Mouse (Mus musculus) myocyte (in vitro differentiated cells): ENCODE measurements around the gene Arhgap10. TPM values are rescaled to one million over a fixed set of nuclear protein-coding genes. Genes with fewer than 3 reads are reported as not detected.

ENCODE experiments used
- H3K27me3 ChIP-seq: one replicate; pipeline ENCODE4 v1.6.1; 2011; ENCODE audit not compliant: control insufficient read depth, insufficient read depth, insufficient read length
- H3K36me3 ChIP-seq: one replicate; pipeline ENCODE4 v1.6.1; 2011; ENCODE audit not compliant: control insufficient read depth, insufficient read depth
- H3K4me2 ChIP-seq: one replicate; pipeline ENCODE4 v1.6.1; 2011; ENCODE audit warnings: low read depth, control low read depth
- H3K4me3 ChIP-seq: one replicate; pipeline ENCODE4 v1.5.1; 2011; ENCODE audit warnings: mild to moderate bottlenecking, control low read depth, moderate library complexity
- H3K79me2 ChIP-seq: one replicate; pipeline ENCODE4 v1.6.1; 2011; ENCODE audit not compliant: control insufficient read depth, insufficient read depth
- H3ac ChIP-seq: one replicate; pipeline ENCODE4 v1.6.1; 2011; ENCODE audit not compliant: control insufficient read depth, insufficient read length
- CEBPB ChIP-seq: IDR thresholded peaks from 2 replicates; pipeline ENCODE4 v1.6.1; 2011; ENCODE audit warnings: mild to moderate bottlenecking, moderate library complexity; ENCODE audit not compliant: poor library complexity, insufficient read depth, severe bottlenecking
- E2F4 ChIP-seq: IDR thresholded peaks from one replicate; pipeline ENCODE4 v1.6.1; 2011; ENCODE audit warnings: mild to moderate bottlenecking, control low read depth, moderate library complexity; ENCODE audit not compliant: insufficient read depth
- MAX ChIP-seq: IDR thresholded peaks from one replicate; pipeline ENCODE4 v1.6.1; 2011; ENCODE audit warnings: low read depth, mild to moderate bottlenecking, control low read depth
- MYOD1 ChIP-seq, 3 experiments: IDR thresholded peaks; one replicate each; pipeline ENCODE4 v1.6.1; 2011; ENCODE audit warnings: control low read depth in 2 of 3, low read depth in 2 of 3, mild to moderate bottlenecking in 2 of 3, moderate library complexity in 1 of 3; ENCODE audit not compliant: insufficient read length in 2 of 3, control insufficient read depth in 1 of 3
- MYOG ChIP-seq, 3 experiments: IDR thresholded peaks; one replicate each; pipeline ENCODE4 v1.6.1; 2011; ENCODE audit warnings: control low read depth in 2 of 3, low read depth in 2 of 3, mild to moderate bottlenecking in 2 of 3; ENCODE audit not compliant: insufficient read length in 2 of 3, control insufficient read depth in 1 of 3, insufficient read depth in 1 of 3
- POLR2A ChIP-seq: IDR thresholded peaks from one replicate; pipeline ENCODE4 v1.6.1; 2011; ENCODE audit warnings: low read depth, mild to moderate bottlenecking, control low read depth, moderate library complexity; ENCODE audit not compliant: insufficient read length
- POLR2AphosphoS2 ChIP-seq: IDR thresholded peaks from one replicate; pipeline ENCODE4 v1.6.1; 2011; ENCODE audit warnings: low read depth, control low read depth; ENCODE audit not compliant: insufficient read length
- REST ChIP-seq: IDR thresholded peaks from one replicate; pipeline ENCODE4 v1.6.1; 2011; ENCODE audit warnings: mild to moderate bottlenecking, control low read depth, moderate library complexity; ENCODE audit not compliant: insufficient read depth, insufficient read length
- SRF ChIP-seq: IDR thresholded peaks from one replicate; pipeline ENCODE4 v1.6.1; 2011; ENCODE audit warnings: low read depth; ENCODE audit not compliant: control insufficient read depth, insufficient read length
- TCF12 ChIP-seq: IDR thresholded peaks from one replicate; pipeline ENCODE4 v1.6.1; 2011; ENCODE audit warnings: mild to moderate bottlenecking, control low read depth; ENCODE audit not compliant: poor library complexity, insufficient read depth, severe bottlenecking
- TCF3 ChIP-seq: IDR thresholded peaks from one replicate; pipeline ENCODE4 v1.6.1; 2011; ENCODE audit warnings: low read depth, control low read depth; ENCODE audit not compliant: insufficient read length
- USF1 ChIP-seq: IDR thresholded peaks from one replicate; pipeline ENCODE4 v1.6.1; 2011; ENCODE audit warnings: low read depth, mild to moderate bottlenecking, control low read depth, moderate library complexity
- polyA plus RNA-seq: library from polyadenylated mRNA; unstranded; fragments of >200 nt; fragmentation: generic; extraction: Trizol; gene quantifications from one replicate; pipeline ENCODE4 v1.2.1, GENCODE M21; 2012; ENCODE audit warnings: missing spikeins

Gene Arhgap10
- polyA plus RNA-seq, 1 experiment, result 18.1 TPM

DNA sequence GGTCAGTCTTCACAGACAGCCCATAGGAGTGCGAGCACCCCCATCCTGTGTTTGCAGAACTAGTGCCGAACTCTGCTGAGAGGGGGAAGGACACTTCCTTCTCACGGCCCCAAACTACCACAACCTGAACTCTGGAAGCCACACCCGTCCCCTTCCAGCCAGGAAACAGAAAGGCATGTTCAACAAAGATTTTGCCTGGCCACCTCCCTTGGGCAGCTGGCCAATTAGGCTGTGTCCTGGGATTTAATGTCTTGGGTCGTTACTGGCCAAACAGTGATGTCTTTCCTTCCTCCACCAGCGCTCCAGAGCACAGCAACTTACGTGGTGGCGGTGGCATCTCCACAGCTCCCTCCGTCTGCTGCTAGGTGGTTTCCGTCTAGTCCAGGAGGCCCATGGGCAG is 240.9 kb downstream of the Arhgap10 start:
- no peak overlapping the region for H3ac ChIP-seq
- no peak for TF ChIP-seq MYOG (IDR thresholded peaks at IDR 0.05; ENCODE audit: control insufficient read depth in 1 of 3, insufficient read depth in 1 of 3, insufficient read length in 2 of 3, low read depth in 2 of 3)
- TF ChIP-seq REST, result no peak
- TF ChIP-seq SRF, result no peak
- no peak for TF ChIP-seq E2F4
- TF ChIP-seq MAX, result no peak
- TF ChIP-seq MYOD1 (IDR thresholded peaks at IDR 0.05; ENCODE audit: control insufficient read depth in 1 of 3, insufficient read length in 2 of 3, low read depth in 2 of 3), result no peak
- H3K79me2 ChIP-seq, result no peaks in the 10 kb centered on the region
- peaks cover 3% of the 10 kb centered on the region for H3K36me3 ChIP-seq
- no peak overlapping the region for H3K4me2 ChIP-seq
- H3K4me3 ChIP-seq, result no peak overlapping the region
- no peaks in the 10 kb centered on the region for H3K27me3 ChIP-seq

DNA sequence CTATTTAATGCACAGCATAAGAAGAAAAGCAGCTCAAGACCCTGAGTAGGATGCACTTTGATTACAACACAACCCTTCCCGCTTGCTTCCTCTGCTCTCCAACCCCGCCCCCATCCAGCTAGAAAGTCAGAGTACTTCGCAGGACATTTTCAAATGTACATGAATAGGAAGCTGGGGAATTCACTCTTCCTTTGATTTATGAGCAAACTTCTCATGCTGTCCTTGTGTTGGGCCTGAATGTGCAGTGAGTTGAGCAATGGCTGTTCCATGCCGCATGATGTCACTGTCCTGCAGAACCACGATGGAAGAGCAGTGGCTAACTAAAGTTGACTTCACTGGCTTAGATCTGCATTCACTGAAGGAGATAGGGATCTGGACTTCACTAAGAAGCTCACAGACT is 242.2 kb downstream of the Arhgap10 start:
- no peak overlapping the region for H3K4me3 ChIP-seq
- no peak overlapping the region for H3K4me2 ChIP-seq
- TF ChIP-seq E2F4 (no peak), REST (no peak), POLR2A (no peak)
- H3K36me3 ChIP-seq, result peaks cover 7% of the 10 kb centered on the region
- no peaks in the 10 kb centered on the region for H3K79me2 ChIP-seq
- no peaks in the 10 kb centered on the region for H3K27me3 ChIP-seq
- no peak overlapping the region for H3ac ChIP-seq

DNA sequence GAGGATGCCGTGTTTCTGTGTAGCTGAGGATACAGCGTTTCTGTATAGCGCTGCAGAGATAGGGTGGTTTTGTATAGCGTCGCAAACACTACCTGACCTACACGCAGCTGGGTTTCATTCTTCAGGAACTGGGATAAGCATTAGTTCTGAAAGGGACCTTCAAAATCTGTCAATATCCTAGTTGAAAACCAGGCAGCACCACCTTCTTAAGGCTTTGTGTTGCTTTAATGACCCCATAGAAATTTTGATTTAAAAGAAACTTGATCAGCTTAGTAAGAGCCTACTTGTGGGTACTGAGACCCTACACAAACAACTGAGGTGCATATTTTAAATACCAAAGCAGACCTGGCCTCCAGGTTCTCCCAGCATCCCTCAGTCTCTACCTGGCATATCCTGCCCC is 245.6 kb downstream of the Arhgap10 start:
- Histone ChIP-seq H3K36me3 (peaks cover 11% of the 10 kb centered on the region), H3K4me3 (no peak overlapping the region), H3K27me3 (no peaks in the 10 kb centered on the region), H3K79me2 (no peaks in the 10 kb centered on the region), H3ac (no peak overlapping the region), H3K4me2 (no peak overlapping the region)
- TF ChIP-seq SRF (no peak), USF1 (no peak), REST (no peak), MAX (no peak), POLR2A (no peak), E2F4 (no peak)

DNA sequence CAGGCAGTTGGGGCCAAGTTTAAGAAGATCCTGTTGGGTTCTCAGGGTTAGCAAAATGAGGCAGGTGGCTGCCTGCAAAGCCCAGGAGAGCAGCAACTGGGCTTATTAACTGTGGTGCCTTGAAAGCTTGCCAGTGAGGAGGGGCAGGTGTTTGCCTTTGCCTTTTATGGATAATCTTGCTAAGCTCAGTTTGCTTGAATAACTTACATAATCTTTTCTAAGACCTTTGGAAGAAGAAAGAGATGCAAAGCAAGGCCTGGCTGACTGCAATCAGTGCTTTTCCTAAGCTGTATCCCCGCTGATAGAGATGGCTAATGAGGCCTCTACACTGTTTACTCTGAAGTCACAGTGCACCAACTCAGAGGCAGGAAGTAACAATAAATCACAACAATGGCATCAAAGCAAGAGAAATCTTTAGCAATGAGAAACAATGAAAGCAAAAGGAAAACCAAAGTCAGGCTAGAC is 249.8 kb downstream of the Arhgap10 start:
- Histone ChIP-seq H3K4me2 (no peak overlapping the region), H3K79me2 (no peaks in the 10 kb centered on the region), H3K36me3 (peaks cover 11% of the 10 kb centered on the region), H3ac (no peak overlapping the region), H3K4me3 (no peak overlapping the region), H3K27me3 (no peaks in the 10 kb centered on the region)
- TF ChIP-seq POLR2A, result no peak
- TF ChIP-seq REST, result no peak
- no peak for TF ChIP-seq CEBPB
- TF ChIP-seq MAX, result no peak
- no peak for TF ChIP-seq SRF
- no peak for TF ChIP-seq MYOD1 (IDR thresholded peaks at IDR 0.05; ENCODE audit: control insufficient read depth in 1 of 3, insufficient read length in 2 of 3, low read depth in 2 of 3)
- no peak for TF ChIP-seq MYOG (IDR thresholded peaks at IDR 0.05; ENCODE audit: control insufficient read depth in 1 of 3, insufficient read depth in 1 of 3, insufficient read length in 2 of 3, low read depth in 2 of 3)
- TF ChIP-seq USF1, result no peak
- no peak for TF ChIP-seq POLR2AphosphoS2
- no peak for TF ChIP-seq TCF3
- no peak for TF ChIP-seq E2F4
- TF ChIP-seq TCF12, result no peak

DNA sequence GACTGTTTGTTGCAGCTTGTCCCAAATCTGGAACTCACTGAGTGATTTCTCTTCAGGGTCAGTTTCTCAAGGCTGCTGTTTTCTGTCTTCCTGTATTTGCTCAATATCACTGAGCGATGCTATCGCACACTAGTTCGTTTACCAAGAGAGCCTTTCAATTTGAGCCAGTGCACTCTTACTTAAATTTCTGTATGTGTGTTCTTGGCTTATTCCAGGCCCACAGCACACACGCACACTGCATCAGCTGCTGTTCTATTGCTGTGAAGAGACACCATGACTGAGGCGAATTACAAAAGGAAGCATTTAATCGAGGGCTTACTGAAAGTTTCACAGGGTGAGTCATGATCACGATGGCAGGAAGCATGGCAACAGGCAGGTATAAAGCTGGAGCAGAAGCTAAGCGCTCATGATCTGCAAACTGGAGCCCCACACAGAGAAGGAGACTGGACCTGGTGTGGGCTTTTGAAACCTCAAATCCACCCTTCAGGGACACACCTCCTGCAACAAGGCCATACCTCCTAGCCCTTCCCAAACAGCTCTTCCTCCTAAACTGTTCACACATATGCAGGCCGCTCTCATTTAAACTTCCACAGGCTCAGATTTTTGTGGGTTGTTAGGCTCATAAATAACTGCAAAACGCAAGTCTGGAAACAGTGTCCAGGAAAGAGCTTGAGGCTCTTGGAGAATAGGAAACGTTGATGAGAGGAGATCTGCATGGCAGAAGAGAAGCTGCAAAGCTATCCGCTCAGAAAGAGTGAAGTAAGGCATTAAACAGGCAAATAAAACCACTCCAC is 255.3 kb downstream of the Arhgap10 start:
- Histone ChIP-seq H3K36me3 (peaks cover 4% of the 10 kb centered on the region), H3ac (no peak overlapping the region), H3K4me3 (no peak overlapping the region), H3K4me2 (no peak overlapping the region), H3K79me2 (no peaks in the 10 kb centered on the region), H3K27me3 (no peaks in the 10 kb centered on the region)
- TF ChIP-seq TCF3 (no peak), POLR2AphosphoS2 (no peak), REST (no peak), E2F4 (no peak), USF1 (no peak), MYOG (IDR thresholded peaks at IDR 0.05; ENCODE audit: control insufficient read depth in 1 of 3, insufficient read depth in 1 of 3, insufficient read length in 2 of 3, low read depth in 2 of 3) (no peak), MAX (no peak), CEBPB (no peak), TCF12 (no peak), SRF (no peak), POLR2A (no peak), MYOD1 (IDR thresholded peaks at IDR 0.05; ENCODE audit: control insufficient read depth in 1 of 3, insufficient read length in 2 of 3, low read depth in 2 of 3) (no peak)
